Mouse (Mus musculus) adrenal gland, postnatal 36 days (tissue): ENCODE data around the gene Nr1d2. TPM values are rescaled to one million over a fixed set of nuclear protein-coding genes. Genes with fewer than 3 reads are reported as not detected.
"Not testable (repeated sequence)": the region's sequence is repeated elsewhere in the genome, so short reads cannot be mapped to it uniquely, and the experiment has no call there.

Source experiments
- DNase-seq, 2 experiments: peaks; one replicate each; pipeline ENCODE4 v3.0.0; 2021; ENCODE audit warnings: mixed read lengths in 1 of 2
- microRNA-seq: library from miRNA; unstranded; fragments of <30 nt; microRNA quantifications from one replicate; pipeline ENCODE4 v1.2.0, GENCODE M21; 2021
- total RNA-seq, 2 experiments: library from RNA; stranded (reverse); gene quantifications; 2 replicates each; pipeline ENCODE4 v1.2.3; 2021

Nr1d2 gene
- total RNA-seq, 2 experiments from 2014 or later, result 69.0 to 98.7 TPM

DNA sequence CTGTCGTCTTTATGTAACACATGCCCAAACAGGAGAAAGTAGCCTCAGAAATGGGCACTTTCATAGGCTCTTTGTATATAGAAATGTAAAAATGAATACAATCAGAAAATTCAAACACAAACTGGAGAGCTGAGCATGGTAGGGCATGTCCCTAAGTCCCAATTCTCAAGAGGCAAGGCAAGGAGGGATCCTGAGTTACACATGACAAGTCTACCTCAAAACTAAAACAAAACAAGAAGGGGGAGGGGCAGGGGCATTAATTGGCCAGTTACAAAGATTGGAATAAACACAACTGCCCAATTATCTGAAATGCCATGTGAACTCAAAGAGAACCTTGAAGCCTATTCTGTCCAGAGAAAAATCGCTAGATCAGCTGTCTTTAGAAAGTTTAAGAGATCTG, 5.9 kb downstream of the Nr1d2 start:
- DNase-seq, result no peak

DNA sequence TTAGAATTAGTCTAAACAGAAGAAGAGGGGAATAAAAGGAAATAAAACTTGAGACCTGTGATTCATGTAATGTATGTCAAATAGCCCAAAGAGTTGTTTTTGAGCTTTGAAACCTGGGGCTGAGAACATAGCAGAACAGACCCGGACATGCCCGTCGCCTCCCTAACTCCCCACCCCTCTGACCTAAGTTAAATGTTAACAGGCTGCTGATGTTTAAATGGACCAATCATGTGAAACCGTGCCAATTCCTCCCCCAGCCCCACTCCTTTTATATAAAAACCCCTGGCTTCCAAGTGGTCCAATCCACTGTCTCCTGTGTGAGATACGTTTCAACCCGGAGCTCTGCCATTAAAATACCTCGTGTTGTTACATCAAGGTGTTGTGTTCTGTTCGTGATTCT, 7.1 kb downstream of the Nr1d2 start:
- DNase-seq, result not testable (repeated sequence)

DNA sequence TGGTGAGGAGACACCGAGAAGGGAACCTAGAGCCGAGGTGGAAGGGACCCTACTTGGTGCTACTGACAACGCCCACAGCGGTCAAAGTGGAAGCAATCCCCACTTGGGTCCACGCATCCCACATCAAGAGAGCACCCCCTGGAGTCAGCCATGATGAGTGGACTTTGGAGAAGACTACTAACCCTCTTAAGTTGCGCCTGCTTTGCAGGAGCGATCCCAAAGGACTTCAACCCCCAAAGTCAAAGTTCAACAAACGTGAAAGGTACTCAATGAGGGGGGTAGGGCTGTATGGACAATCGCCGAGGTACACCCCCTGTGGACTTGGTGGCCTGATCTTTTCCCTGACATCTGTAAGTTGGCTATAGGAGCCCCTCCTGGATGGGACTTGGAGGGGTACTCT, 9.2 kb downstream of the Nr1d2 start:
- DNase-seq, result not testable (repeated sequence)

DNA sequence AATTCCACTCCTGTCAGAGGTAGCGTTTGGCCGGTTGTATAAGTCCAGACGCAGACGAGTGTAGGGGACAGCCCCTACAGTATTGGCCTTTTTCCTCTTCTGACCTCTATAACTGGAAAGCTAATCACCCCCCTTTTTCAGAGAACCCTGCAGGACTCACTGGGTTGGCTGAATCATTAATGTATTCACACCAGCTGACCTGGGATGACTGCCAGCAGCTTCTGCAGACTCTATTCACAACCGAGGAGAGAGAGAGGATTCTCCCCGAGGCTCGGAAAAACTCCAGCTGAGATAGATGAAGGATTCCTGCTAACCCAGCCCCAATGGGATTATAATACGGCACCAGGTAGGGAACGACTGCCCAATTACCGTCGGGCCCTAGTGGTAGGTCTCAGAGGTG, 12.7 kb downstream of the Nr1d2 start:
- not testable (repeated sequence) for DNase-seq

DNA sequence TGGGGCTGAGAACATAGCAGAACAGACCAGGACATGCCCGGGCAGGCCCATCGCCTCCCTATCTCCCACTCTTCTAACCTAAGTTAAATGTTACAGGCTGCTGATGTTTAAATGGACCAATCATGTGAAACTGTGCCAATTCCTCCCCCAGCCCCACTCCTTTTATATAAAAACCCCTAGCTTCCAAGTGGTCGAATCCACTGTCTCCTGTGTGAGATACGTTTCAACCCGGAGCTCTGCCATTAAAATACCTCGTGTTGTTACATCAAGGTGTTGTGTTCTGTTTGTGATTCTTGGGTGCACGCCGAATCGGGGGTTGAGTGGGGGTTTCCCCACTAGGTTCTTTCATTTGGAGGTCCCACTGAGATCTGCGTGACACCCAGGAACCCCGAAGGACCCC, 13.5 kb downstream of the Nr1d2 start:
- DNase-seq, result not testable (repeated sequence)

DNA sequence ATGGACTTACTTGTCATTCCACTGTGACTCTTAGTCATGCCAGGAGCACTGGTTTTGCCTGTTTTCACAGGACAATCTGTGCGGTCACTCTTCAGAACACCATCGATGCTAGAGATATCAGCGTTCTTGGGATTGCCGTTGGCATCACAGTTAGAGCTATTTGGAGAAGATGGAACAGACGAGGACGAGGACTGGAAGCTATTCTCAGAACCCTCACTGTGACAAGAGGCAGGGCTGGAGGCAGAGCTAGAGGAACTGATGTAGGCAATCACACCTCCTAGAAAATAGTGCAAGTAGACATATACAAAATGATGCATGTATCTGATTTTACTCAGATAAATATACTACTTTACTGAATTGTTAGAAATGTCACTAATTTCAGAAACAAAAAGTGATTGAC, 16.9 kb downstream of the Nr1d2 start:
- DNase-seq, result no peak

DNA sequence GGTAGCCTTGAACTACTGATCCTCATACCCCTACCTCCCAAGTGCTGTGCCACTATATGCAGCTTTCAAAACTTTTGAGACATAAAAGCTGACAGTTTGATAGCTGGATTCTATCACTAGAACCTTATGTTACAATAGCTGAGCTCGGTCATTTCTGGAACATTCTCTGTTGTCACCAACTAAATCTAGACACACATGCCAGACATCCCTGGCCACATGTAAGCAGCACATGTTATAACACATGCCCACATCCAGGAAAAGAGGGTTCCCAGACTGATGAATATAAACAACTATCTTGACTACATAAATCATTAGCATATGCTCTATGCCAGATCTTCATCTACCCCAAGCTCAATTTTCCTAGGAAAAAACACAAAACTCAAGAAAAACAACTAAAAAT, 21.8 kb downstream of the Nr1d2 start:
- no peak for DNase-seq

DNA sequence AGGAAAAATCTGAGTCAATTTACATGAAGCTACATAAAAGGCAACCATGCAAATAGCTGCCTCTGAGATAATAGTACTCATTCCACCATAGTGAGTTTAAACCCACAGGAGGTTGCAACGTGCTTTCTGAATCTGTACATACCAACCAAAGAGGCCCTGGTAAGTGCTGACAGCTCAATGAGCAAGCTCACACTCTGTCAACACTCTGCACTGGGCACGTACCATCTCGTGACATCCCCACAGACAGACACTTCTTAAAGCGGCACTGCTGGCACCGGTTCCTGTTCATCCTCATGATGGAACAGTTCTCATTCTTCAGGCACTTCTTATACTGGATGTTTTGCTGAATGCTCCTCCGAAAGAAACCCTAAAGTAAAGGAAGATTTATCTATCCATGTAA, 22.5 kb downstream of the Nr1d2 start:
- DNase-seq, result no peak

DNA sequence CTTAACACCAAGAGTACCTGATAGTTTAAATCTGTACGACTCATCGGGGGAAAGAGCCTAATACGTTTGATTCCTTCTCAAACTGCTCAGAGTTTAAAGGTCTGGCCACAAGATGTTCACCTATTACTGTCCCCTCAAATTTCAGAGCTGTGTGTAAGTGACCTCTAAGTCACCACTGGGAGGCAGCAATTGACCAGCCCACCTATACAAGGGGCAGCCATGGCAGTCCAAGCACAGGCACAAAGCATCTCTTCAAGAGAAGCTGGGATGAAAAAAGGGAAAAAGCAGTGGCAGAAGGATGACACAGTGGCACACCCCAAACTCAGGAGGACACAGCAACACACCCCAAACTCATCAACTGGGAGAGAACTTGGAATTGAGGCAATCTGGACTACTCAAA, 28.1 kb downstream of the Nr1d2 start:
- no peak for DNase-seq

DNA sequence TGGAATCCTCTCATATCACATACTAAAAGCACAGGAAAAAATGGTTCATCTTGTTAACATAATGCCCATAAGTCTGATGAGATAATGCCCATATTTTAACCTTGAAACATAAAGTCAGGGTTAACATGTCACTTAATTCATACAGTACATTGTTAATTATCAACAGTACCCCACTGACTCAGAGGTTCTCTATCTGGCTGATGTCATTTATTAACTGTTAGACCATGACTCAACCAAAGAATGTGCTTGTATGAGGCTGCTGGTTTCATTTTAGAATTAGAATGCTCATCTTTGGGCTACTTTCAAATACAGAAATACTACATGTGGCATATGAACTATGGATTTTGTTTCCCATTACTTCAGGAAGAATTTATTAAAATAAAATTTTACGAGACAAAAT, 34.6 kb downstream of the Nr1d2 start:
- DNase-seq, result not testable (repeated sequence)

DNA sequence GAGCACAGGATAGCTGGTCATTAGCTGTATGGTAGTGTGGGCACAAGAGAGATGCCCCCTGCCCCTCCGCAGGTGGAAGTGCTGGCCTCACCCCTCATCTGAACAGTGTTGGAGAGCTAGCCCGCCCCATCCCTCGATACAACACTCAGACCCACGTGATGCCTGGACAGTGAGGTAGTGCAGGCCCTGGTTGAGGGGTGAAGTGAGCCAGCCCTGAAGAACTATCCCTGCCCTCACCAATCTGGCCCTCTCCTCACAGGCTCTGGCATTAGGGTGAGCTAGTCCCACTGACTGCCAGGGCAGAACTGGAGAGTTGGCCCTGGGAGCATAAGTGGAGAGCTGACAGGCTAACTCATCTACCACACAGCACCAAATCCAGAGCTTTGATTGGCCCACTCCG, 37.5 kb downstream of the Nr1d2 start:
- DNase-seq, result no peak

DNA sequence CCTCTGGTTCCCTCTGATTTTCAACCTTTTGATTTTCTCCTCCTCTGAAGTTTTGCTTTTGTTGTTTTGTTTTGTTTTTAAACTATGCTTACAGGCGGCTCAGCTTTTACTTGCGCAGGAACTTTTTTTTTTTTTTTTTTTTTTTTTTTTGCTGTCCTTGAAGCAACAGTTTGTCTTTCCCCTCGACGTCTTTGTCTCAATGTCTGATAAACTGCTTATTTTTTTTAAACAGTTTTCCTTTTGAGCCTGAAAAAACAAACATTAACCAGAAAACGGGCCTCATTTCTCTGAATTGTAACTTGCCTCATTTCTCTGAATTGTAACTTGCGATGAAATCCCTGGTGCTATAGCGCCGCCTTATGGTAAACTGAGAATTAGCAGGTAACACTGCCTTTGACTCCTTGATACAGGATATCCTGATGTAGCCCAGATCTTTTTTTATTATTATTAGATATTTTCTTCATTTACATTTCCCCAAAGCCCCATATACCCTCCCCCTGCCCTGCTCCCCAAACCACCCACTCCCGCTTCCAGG, 52.0 kb downstream of the Nr1d2 start:
- peak; percentile 52 to 53 for DNase-seq

DNA sequence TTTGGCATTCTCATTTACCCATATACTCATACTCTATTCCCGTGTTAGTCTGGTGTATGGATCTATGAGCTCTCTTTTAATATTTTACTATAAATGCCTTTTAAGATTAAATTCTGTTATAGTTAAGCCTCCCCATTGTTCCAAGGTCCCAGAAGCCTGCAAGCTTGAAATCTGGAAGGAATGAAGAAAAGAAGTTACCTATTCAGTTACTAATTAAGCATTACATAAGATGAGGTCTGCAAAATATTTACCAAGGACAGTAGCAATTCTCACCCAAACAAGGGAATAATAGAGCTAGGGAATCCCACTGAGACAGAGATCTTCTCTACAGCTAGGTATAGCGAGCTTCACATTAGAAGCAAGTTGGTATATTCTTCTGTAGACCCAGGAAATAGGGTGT, 61.4 kb downstream of the Nr1d2 start:
- DNase-seq, result not testable (repeated sequence)

DNA sequence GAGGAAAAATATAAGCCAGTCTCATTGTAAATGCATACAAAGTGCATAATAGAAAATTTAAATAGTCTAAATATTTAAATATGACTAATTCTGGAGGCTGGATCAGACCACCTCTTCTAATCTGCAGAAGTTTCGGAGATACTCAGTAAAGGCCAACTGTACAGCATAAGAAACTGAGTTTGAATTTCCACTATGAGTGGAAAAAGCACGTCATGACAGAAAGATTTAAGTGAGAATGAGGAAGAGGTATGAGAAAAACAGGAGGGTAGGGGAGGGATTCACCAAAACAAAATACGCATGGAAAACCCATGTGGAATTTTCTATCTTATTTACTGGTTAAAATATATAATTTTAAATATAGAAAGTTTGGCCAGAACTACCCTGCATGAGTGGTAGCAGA, 71.3 kb downstream of the Nr1d2 start:
- no peak for DNase-seq

DNA sequence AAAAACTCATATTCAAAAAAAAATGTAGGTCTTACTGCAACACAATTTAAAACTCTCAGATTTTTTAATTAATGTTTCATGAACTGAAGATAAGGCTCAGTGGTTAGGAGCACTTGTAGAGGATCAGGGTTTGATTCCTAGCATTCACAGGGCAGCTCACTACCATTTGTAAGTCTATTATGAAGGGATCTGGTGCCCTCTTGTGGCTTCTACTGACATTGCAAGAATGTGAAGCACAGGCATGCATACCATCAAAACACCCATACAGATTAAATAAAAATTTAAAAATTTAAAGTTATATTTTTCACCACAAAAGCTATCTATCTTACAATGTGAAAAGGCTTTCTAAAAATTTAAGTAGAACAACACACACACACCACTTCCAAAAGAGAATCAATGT, 71.9 kb downstream of the Nr1d2 start:
- DNase-seq, result peak; percentile 33 to 51

Small RNA genes lying within 50 kb of the gene (microRNA-seq; reads per million reads assigned to microRNA genes)
- not detected for gene Gm44469

Other genes starting within 250 kb of the Nr1d2 start
- 10 to 100 TPM; 23.5 to 27.0 TPM for gene Nkiras1, start 32.0 kb upstream of the Nr1d2 start, total RNA-seq
- 100 to 1,000 TPM; 864 to 902 TPM for gene Rpl15, start 32.3 kb upstream of the Nr1d2 start, total RNA-seq
- gene Ube2e1, start 92.7 kb upstream of the Nr1d2 start, total RNA-seq, result 10 to 100 TPM; 71.8 to 75.0 TPM